Mouse (Mus musculus) olfactory bulb, adult 2 months (tissue): Measurements from ENCODE around the gene Fbrsl1.

Source experiments
- CTCF ChIP-seq: fragments of 200-500 bp; IDR thresholded peaks from 2 replicates; pipeline ENCODE4 v1.5.1; 2012; ENCODE audit warnings: low read depth, mild to moderate bottlenecking, low read length, moderate library complexity; ENCODE audit not compliant: insufficient read depth
- POLR2A ChIP-seq: fragments of 200-500 bp; IDR thresholded peaks from 2 replicates; pipeline ENCODE4 v1.6.1; 2012; ENCODE audit warnings: mild to moderate bottlenecking, low read depth, low read length, moderate library complexity; ENCODE audit not compliant: insufficient read depth

DNA sequence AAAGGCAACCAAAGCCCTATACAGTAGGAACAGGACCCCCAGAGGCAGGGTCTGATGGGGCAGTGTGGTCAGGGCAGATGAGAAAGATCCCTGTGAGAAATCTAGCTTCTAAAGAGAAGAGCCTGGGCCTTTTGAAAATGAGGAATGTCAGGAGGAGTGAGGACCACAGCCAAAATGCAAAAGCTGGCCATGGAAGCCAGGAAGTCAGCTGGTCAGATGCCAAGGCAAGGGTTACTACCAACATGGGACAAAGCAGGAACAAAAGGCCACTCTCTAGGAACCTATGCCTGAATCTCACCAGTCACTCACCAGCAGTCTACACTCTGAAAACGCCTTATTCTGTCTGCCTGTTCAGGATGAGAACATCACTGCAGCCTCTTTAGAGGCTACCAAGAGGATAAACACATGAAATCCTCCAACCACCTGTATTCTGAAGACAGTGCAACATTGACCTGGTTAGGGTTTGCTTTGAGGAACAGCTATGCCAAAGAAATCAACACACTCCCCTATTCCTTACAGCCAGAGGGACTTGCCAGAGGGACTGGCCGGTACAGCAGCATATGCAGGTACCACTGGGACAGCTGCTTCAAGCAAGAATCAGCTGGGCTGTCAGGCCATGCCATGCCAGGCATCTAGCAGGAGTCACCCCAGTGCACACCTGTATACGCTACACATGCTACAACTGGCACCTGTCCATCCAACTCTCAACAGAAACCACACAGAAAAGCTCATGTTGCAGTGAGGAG is 8.6 kb downstream of the Fbrsl1 start:
- TF ChIP-seq CTCF (no peak), POLR2A (no peak)
